Mouse (Mus musculus) cerebellum, adult 18-20 months (tissue): ENCODE results near the gene Rpl18.

Experiments
- DNase-seq, 2 experiments: peaks; one replicate each; pipeline ENCODE4 v3.0.0; 2021

Gene Rpl18

GRCm38 (mm10) chr7:45733477-45733876 lies 18.2 kb downstream of the Rpl18 start:
- DNase-seq = no peak

GRCm38 (mm10) chr7:45739162-45739763 lies 24.0 kb downstream of the Rpl18 start:
- DNase-seq = peak; percentile 85 to 92

- no peak for DNase-seq
These were observed 24.6 kb downstream of the Rpl18 start for GRCm38 (mm10) chr7:45739820-45740219.

- no peak for DNase-seq
These were observed 26.1 kb downstream of the Rpl18 start for GRCm38 (mm10) chr7:45741308-45741707.

GRCm38 (mm10) chr7:45741777-45742176 lies 26.5 kb downstream of the Rpl18 start:
- peak in 1 of 2 experiments; percentile 40 for DNase-seq

GRCm38 (mm10) chr7:45742338-45742737 lies 27.1 kb downstream of the Rpl18 start:
- peak; percentile 40 to 43 for DNase-seq

GRCm38 (mm10) chr7:45744387-45744786 lies 29.1 kb downstream of the Rpl18 start:
- peak; percentile 71 to 83 for DNase-seq

GRCm38 (mm10) chr7:45746518-45746917 lies 31.3 kb downstream of the Rpl18 start:
- DNase-seq = no peak

GRCm38 (mm10) chr7:45747450-45747849 lies 32.2 kb downstream of the Rpl18 start:
- DNase-seq = no peak

GRCm38 (mm10) chr7:45748110-45748509 lies 32.9 kb downstream of the Rpl18 start:
- DNase-seq = no peak

GRCm38 (mm10) chr7:45749401-45749800 lies 34.1 kb downstream of the Rpl18 start:
- DNase-seq = no peak

- DNase-seq = no peak
These were observed 34.9 kb downstream of the Rpl18 start for GRCm38 (mm10) chr7:45750162-45750561.

- no peak for DNase-seq
These were observed 40.4 kb downstream of the Rpl18 start for GRCm38 (mm10) chr7:45755703-45756102.

- peak in 1 of 2 experiments; percentile 8 for DNase-seq
These were observed 44.1 kb downstream of the Rpl18 start for GRCm38 (mm10) chr7:45759400-45759799.

- DNase-seq = no peak
These were observed 44.9 kb downstream of the Rpl18 start for GRCm38 (mm10) chr7:45760151-45760550.

- DNase-seq = no peak
These were observed 50.7 kb downstream of the Rpl18 start for GRCm38 (mm10) chr7:45765995-45766394.

GRCm38 (mm10) chr7:45766764-45767163 lies 51.5 kb downstream of the Rpl18 start:
- no peak for DNase-seq

- no peak for DNase-seq
These were observed 52.2 kb downstream of the Rpl18 start for GRCm38 (mm10) chr7:45767500-45767899.
